Mouse (Mus musculus) frontal cortex, postnatal 10 days (tissue): ENCODE data around the gene Ccdc88b.
A peak's percentile ranks its signal among the peaks of the same experiment; 100 is the strongest.

Experiments used
- DNase-seq, 2 experiments: peaks; one replicate each; pipeline ENCODE4 v3.0.0; 2022; ENCODE audit warnings: low spot score in 2 of 2, mixed read lengths in 1 of 2

Ccdc88b gene

GRCm38 (mm10) chr19:6857391-6858005 is 513 bp downstream of the Ccdc88b start:
- no peak for DNase-seq

GRCm38 (mm10) chr19:6857003-6857360 is 1.0 kb downstream of the Ccdc88b start:
- no peak for DNase-seq

DNA sequence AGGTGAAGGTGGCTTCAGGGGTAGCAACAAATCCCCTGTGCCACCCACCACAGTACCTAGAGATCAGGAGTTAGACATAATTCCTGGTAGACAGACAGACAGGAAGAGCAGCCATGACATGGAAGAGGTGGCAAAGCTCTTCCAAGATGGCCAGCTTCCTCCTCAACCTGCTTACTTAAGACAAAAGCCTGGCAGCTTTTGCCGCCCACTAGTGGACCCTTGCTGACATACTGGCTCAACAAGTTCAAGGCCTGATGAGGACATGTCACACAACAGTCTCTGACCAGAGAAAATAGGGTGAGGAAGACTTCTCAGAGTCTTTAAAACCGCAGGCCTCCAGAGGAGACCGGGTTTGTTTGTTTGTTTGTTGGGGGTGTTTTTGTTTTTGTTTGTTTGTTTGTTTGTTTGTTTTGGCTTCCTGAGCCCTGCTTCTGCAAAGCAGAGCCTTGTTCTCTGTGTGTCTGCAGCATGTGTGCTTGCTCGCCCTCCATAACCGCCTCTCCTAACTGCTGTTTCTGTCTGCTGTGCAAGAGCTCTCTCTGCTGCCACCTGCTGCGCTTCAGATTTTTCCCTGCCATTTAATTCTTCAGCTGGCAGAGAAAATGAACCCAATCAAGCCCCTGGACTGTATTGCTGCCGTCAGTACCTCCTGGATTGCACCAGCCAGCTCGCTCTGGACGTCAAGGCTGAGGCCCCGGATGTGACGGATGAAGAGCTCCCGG is 1.6 kb downstream of the Ccdc88b start:
- peak in 1 of 2 experiments; percentile 57 for DNase-seq

DNA sequence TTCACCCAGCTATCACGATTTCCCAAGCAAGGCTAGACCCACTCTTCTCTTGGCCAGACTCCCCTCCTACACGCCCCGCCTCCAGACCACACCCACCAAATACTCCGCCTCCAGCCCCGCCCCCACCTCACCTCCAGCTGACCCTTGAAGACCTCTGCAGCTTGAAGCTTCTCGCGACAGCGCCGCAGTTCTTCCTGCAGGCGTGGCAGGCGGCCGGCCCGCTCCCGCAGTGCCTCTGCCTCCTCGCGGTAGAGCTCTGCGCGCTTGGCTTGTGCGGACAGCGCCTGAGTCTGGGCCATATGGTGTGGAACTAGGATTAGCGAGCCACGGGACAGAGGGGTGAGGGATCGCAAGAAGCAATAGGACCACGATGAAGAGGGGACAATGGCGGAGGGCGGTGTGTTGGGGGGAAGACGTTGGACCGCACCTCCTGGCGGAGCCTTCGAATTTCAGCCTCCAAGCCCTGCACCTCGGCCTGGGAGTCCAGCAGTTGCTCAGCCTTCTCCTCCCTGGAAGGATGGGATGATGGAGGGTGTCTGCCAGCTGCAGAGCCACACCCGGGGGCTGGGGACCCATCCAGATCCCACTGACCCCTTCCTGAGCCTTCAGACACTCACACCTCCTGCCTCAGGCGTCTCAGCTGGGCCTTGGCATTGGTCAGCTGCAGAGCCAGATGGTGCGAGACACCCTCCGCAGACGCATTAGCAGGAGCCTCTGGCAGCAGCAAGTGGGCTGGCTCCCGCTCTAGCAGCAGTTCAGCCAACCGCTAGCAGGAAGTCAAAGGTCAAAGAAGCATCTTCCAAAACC is 2.6 kb downstream of the Ccdc88b start:
- no peak for DNase-seq

- no peak for DNase-seq
Observed at GRCm38 (mm10) chr19:6854658-6855057, 3.4 kb downstream of the Ccdc88b start.

DNA sequence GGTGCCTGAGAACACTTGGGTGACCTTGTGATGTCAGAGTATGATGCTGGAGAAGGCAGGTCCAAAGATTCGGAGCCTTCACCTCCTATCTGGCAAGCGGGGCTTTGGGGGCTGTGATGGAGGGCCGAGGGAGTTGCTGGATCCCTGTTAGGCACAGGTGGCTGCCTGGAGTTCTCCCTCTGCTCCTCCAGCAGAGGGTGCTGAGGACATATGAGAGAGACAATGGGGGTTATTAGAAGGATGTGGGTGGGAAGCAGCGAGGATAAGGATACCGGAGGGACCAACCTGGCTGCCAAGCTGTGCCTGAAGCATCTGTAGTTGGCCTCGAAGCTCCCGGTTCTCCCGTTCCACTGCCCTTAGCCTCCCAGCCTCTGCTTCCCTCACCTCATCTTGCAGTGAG is 4.1 kb downstream of the Ccdc88b start:
- DNase-seq: no peak

GRCm38 (mm10) chr19:6852393-6853305 is 5.4 kb downstream of the Ccdc88b start:
- DNase-seq: no peak

DNA sequence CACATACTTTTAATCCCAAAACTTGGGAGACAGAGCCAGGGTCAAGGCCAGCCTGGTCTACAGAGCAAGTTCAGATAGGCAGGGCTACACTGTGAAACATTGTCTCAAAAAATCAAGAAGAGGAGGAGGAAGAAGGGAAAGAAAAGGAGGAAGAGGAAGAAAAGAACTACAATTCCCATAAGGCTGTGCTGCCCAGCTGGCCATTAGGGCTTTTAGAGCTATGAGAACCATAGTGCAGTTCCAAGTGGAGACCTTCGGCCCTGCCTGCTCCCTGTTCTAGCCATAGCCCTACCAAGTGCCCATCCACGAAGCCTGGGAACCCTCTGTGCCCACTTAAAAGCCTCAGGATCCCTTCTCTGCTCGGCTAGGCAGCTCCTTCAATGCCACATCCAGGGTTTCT is 6.5 kb downstream of the Ccdc88b start:
- no peak for DNase-seq

GRCm38 (mm10) chr19:6849506-6850068 is 8.4 kb downstream of the Ccdc88b start:
- DNase-seq: no peak

DNA sequence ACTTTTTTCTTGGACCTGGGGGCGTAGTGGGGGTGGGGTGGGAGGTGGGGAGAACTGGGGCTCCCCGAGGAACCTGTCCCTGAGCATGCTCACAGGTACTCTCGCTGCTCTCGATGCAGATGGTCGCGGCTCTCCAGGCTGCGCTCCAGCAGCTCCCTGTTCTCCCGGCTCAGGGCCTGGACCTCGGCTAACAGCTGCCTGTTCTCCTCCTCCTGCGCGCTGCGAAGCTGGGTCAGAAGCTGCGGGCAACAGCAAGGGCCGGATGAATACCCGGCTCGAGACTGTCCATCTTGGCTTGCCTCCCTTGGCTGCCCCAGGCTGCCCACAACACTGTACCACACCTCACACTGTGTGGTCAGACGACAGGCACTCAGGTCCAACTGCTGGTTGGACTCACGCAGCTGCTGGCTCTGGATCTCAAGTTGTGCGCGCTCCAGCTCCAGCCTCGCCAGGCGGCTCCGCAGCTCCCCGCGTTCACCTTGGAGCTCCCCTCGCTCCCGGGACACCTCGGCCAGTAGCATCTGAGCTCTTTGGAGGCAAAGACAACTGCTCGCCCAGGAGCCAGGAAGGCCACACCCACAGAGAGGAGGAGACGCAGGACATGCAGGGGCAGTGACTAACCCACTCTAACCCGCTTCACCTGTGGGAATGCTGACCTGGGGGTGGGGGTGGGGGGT is 10.0 kb downstream of the Ccdc88b start:
- DNase-seq: no peak

DNA sequence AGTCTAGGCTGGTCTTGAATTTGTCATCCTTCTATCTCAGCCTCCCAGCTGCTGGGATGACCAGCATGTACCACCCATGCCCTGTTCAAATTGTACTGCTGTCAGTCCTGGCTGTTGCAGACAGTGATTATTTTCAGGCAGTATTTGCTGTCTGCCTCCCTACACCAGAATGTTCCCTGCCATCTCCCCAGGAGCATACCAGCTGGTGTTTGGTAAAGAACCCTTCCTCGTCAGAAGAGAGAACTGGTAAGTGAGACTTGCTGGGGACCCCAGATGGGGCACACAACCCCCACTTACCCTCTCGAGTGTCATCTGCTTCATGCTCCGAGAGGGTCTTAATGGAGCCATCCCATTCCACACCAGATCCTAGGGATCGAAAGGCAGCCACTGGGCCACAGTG is 12.0 kb downstream of the Ccdc88b start:
- no peak for DNase-seq

GRCm38 (mm10) chr19:6842353-6842752 is 15.7 kb downstream of the Ccdc88b start:
- DNase-seq: no peak

GRCm38 (mm10) chr19:6841292-6841597 is 16.8 kb downstream of the Ccdc88b start:
- no peak for DNase-seq

DNA sequence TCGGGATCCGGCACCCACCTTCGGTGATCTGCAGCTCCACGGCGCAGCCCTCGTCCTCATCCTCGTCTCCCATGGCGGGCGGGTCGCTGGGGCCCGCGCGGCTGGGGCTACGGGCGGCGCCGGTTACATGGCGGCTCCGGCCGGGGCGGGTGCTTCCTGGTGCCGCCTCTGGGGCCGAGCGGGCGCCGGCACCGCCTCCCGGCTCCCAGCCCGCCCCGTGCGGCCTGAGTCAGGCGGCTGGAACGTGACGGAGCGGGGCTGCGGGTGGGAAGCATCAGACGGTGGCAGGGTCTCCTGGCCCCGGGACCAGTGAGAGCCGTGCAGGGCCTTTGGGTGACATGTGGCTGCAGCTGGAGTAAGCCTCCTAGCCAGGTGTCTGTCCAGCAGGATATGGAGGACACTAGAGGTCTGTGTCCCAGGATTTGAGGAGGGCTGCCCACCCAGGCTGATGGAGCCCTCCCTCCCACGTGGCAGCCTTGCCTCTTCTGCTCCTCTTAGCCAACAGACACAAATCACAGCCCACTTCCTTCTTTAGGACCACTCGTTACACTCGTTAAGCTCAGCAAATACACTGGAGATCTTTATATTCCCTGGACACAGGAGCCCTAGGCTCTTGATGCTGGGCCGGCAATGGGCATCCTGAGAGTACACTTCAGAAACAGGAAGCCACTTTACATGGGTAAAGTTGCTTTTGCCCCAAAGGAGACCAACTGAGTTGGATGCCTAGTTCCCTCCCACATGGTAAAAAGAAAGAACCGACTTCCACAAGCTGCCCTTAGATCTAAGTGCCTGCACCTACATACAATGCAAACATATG is 17.3 kb downstream of the Ccdc88b start, which contains the start of gene Rps6ka4:
Gene Rps6ka4 (minus strand): TSS at position 162 of the 817 bp plus-strand sequence.
- peak in 1 of 2 experiments; percentile 68 for DNase-seq

DNA sequence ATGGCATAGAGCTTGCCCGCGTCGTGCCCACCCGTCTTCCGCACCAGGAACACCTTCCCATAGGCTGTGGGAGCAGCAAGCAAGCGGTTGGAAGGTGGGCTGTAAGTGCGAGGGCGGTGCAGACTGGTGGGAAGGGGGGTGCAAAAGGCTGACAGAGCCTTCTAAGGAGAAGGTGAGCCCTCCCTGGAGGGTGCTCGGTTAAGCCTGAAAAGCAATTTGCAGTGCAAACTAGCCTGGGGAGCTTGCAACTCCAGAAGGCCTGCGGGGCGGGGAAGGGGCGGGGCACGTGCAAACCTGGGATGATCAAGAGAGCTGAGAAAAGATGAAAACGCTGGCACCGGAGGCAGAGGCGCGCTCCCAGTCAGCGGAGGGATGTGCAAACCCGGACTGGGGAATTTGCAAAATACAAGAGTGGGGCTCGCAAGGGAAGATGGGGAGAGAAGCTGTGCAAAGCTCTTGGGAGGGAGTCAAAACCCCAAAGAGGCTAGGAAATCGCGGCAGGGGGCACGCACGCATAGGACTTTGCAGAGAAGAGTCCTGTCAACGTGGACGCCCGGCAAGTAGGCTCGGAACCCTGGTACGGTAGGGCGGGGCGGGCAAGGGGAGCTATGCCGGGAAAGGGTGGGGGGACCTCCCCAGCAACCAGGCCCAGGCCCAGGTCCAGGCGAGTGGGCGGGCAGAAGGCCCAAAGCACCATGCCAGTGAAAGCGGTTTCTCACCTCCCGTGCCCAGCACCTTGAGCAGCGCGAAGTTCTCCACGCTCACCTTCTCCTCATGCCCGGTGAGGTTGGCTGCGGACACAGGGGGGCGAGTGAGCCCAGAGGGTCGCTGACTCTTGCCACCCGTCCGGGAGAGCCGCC is 18.2 kb downstream of the Ccdc88b start:
- peak; percentile 42 to 53 for DNase-seq

DNA sequence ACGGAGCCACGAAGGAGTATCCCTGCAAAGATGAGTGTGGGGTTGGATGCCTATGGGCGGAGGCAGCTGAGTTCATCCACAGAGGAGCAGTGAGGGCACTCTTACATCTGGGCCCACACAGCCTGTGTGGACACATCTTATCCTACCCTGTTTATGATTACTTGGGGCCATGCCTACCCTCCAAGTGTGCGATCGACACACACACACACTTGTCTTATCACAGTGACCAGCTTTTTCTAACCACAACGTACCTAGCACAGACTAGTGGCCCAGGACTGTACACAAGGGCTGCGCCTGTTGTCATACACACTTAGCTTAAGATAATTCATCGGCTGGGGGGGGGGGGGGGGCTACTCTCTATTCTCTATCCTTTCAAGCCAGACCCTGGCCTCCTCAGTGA is 25.6 kb downstream of the Ccdc88b start:
- no peak for DNase-seq

DNA sequence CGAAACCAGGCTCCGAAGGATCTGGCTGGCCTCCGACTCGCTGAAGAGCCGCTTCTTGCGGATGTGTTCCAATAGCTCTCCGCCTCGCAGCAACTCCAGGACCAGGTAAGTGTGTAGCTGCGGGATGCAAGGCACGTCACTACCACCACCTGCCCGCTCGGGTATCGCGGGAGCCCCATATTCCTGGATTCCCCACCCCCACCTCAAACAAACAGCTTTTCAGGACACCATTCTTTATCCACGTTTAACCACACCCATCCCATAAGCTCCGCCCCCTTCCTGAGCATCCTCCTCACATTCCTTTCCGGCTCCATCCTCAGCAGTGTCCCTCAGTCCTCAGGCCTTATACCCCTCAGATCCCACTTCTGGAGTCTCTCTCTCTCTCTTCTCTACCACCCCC is 26.7 kb downstream of the Ccdc88b start:
- no peak for DNase-seq

GRCm38 (mm10) chr19:6830556-6831316 is 27.3 kb downstream of the Ccdc88b start:
- DNase-seq: no peak
